Mouse (Mus musculus) activated CD4-positive, CD25-positive, alpha-beta regulatory T cell, adult 9 weeks (primary cell): ENCODE results near the gene Gm28510. TPM values are rescaled to one million over a fixed set of nuclear protein-coding genes. Genes with fewer than 3 reads are reported as not detected.

Experiments used
- polyA plus RNA-seq: library from polyadenylated mRNA; unstranded; fragments of 100-300 nt; shearing (Covaris generic); gene quantifications from one replicate; pipeline ENCODE4 v1.2.1, GENCODE M21; 2017

The Gm28510 gene
- not detected for polyA plus RNA-seq

DNA sequence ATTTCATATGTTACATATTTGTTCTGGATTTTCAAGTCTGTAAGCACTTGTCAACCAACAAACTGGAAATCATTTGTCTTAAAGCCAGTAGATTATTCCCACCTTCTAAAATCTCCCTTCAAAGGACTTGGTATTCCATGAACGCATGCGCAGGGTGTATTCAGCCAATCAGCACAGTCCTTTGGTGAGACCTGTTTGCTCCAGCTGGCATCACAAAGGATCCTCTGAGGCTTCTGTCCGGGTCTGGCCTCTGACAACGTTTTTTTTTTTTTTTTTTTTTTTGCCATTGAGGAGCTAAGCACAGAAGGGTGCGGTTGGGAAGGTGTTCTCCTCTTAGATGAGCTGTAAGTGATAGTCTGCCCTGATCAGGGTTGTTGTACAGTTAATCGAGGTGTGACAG lies at the start of gene Gm28510:
TSS of gene Gm28510 (plus strand) at position 301 of the 400 bp plus-strand sequence.

Other genes with a start within 250 kb of the Gm28510 start
- not detected for gene Gm20834, start 88.1 kb upstream of the Gm28510 start, polyA plus RNA-seq
- gene Gm20737, start 123.3 kb downstream of the Gm28510 start, polyA plus RNA-seq = not detected
- not detected for gene Gm21775, start 140.7 kb downstream of the Gm28510 start, polyA plus RNA-seq
- not detected for gene Gm21900, start 203.6 kb downstream of the Gm28510 start, polyA plus RNA-seq